Mouse (Mus musculus): Measurements from ENCODE around the gene Tuba3a.
A peak's percentile ranks its signal among the peaks of the same experiment; 100 is the strongest.
"Not testable (repeated sequence)": the region's sequence is repeated elsewhere in the genome, so short reads cannot be mapped to it uniquely, and the experiment has no call there.

Tuba3a gene

GRCm38 (mm10) chr6:125307091-125307490 lies 21.2 kb upstream of the Tuba3a start:
- DNase-seq (ENCODE audit: low read depth, low spot score): no peak

- no peak for DNase-seq (ENCODE audit: low read depth, low spot score)
These were observed 19.6 kb upstream of the Tuba3a start for GRCm38 (mm10) chr6:125305465-125305864.

DNA sequence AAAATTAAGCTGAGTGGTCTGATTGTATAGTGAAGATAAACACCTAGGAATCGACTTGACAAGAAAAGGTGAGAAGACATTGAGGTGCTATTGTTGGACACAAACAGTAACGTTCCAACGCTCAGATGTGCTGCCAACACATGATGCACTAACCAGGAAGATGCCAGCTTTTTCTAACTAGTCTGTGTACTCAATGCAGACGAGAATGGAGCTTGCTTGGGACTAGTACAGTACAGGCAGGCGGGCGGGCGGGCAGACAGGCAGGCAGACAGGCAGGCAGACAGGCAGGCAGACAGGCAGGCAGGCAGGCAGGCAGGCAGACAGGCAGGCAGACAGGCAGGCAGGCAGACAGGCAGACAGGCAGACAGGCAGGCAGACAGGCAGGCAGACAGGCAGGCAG lies 18.6 kb upstream of the Tuba3a start:
- DNase-seq (ENCODE audit: low read depth, low spot score): not testable (repeated sequence)

GRCm38 (mm10) chr6:125303242-125303641 lies 17.4 kb upstream of the Tuba3a start:
- no peak for DNase-seq (ENCODE audit: low read depth, low spot score)

DNA sequence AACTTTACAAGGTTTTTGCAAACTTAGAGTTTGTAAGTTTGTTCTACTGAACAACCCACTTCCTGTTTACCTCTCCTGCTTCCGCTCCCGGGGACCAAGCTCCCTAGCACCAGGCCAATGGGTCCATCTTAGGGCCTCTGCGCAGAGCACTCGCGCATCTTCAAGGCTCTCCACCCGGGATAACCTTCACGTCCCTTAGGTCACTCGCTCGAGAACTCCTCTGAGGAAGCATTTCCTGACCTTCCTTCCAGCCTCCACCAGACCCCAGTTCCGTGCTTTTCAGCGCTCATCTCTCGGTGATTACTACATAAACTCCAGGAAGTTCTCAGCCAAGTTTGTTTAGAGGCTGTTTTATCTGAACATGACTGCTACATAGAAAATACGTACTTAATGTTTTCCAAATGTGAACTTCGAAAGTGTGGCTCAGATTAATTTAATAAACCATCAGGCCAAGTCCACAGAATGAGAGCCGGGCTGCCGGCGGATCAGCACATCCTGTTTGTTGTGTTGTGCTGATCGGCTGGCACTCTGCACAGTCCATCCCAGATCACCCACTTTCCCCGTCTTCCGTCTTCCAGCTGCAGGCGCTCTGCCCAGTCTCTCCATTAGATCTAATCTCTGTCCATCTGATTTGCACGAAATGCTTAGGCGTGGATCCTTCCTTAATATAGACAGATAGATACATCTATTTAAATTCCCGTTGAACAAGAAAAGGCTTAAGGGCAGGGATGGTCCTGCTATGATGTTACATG lies 16.6 kb upstream of the Tuba3a start:
- DNase-seq (ENCODE audit: low read depth, low spot score): no peak

DNA sequence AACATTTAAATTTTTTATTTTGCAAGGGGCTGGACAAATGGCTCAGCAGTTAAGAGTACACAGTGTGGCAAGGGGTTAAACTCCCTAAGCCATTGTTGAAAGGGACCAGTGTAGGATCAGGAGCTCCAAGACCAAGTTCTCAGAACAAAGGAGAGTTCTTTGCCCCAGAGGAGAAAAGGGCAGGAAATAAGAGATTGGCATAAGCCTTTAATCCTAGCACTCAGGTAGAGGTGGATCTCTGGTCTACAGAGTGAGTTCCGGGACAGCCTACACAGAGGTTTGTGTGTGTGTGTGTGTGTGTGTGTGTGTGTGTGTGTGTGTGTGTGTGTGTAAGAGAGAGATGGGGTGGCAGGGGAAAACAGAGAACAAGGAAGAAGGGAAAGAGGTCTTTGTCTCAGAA lies 15.1 kb upstream of the Tuba3a start:
- DNase-seq (ENCODE audit: low read depth, low spot score): no peak

DNA sequence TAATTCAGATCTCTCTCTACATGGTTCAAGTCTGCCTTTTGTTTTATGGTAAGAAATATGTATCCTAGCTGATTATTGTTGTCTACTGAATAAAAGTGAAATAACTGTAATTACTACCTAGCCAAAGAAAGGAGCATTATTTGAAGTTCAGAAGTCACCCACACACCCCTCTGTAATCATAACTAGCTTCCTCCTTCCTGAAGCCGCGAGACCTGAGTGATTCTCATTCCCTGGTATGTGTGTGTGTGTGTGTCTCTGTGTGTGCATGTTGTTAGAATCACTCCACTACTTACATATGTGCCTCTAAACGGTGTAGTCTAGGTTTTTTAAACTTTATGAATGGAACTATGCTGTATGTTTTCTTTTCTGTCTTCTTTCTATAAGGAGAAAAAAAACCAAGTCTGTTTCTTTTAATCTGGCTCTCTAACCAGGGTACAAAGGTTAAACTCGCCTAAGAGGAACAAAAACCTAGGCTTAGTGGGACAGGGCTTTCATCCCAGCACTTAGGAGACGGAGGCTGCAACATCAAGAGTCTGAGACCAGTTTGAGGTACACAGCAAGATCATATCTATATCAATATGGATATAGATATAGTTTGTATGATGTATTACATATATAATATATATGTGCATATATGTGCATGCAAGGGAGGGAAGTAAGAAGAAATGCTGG lies 11.4 kb upstream of the Tuba3a start:
- DNase-seq (ENCODE audit: low read depth, low spot score): no peak

GRCm38 (mm10) chr6:125294049-125294448 lies 8.2 kb upstream of the Tuba3a start:
- DNase-seq (ENCODE audit: low read depth, low spot score): no peak

- DNase-seq (ENCODE audit: low read depth, low spot score): no peak
These were observed 6.4 kb upstream of the Tuba3a start for GRCm38 (mm10) chr6:125292256-125292655.

- no peak for DNase-seq (ENCODE audit: low read depth, low spot score)
These were observed 5.5 kb upstream of the Tuba3a start for GRCm38 (mm10) chr6:125291329-125291728.

- no peak for DNase-seq (ENCODE audit: low read depth, low spot score)
These were observed 2.9 kb upstream of the Tuba3a start for GRCm38 (mm10) chr6:125288730-125289129.

DNA sequence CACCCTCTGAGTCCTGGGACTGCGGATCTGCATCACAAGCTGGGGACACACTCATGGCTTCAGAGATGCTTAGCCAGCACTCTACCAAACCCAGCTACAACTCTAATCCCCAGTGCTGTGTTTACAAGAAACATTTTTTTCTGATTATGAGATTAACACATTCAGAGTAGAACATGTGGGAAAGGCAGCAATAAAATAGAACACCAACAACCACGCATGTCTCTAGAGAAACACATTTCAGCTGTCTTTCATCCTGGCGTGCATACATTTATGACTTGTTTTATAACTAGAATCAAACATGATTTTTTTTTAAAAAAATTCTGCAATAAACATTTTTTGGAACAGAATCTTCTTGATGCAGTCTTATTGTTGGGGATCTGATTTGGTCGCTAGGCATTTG lies 1.1 kb upstream of the Tuba3a start:
- no peak for DNase-seq (ENCODE audit: low read depth, low spot score)

- no peak for DNase-seq (ENCODE audit: low read depth, low spot score)
These were observed 1.1 kb downstream of the Tuba3a start for GRCm38 (mm10) chr6:125284751-125285150.

GRCm38 (mm10) chr6:125284250-125284649 lies 1.6 kb downstream of the Tuba3a start:
- no peak for DNase-seq (ENCODE audit: low read depth, low spot score)

DNA sequence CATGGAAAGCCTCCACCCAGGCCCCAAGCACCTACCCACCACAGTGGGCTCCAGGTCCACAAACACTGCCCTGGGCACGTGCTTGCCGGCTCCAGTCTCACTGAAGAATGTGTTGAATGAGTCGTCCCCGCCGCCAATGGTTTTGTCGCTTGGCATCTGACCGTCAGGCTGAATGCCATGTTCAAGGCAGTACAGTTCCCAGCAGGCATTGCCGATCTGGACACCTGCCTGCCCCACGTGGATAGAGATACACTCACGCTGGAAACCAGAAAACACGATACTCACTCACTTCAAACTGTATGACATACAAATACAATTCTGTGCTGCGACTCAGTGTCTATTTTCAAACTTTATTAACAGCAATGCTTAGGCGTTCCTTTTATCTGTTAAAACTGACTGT lies 3.1 kb downstream of the Tuba3a start:
- DNase-seq (ENCODE audit: low read depth, low spot score): not testable (repeated sequence)

DNA sequence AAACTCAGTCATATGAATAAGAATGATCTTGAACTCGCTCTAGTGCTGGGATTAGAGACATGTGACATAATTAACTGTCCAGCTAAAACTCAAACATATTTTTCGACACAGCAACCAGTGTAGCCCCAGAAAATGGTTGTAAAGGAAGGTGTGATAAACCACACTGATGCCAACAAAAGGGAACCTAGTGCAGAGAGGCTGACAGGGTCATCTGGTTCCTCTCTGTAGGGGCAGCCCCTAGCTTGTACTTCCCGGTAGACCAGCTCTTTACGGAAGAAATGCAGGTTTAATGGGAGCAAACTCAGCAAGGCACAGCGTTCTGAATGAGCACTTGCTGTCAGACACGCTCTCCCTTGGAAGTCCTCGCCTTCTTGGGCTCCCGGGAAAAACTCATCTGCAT lies 6.1 kb downstream of the Tuba3a start:
- no peak for DNase-seq (ENCODE audit: low read depth, low spot score)

GRCm38 (mm10) chr6:125274841-125275563 lies 10.8 kb downstream of the Tuba3a start:
- no peak for DNase-seq (ENCODE audit: low read depth, low spot score)

GRCm38 (mm10) chr6:125272228-125272785 lies 13.5 kb downstream of the Tuba3a start:
- no peak for DNase-seq (ENCODE audit: low read depth, low spot score)

DNA sequence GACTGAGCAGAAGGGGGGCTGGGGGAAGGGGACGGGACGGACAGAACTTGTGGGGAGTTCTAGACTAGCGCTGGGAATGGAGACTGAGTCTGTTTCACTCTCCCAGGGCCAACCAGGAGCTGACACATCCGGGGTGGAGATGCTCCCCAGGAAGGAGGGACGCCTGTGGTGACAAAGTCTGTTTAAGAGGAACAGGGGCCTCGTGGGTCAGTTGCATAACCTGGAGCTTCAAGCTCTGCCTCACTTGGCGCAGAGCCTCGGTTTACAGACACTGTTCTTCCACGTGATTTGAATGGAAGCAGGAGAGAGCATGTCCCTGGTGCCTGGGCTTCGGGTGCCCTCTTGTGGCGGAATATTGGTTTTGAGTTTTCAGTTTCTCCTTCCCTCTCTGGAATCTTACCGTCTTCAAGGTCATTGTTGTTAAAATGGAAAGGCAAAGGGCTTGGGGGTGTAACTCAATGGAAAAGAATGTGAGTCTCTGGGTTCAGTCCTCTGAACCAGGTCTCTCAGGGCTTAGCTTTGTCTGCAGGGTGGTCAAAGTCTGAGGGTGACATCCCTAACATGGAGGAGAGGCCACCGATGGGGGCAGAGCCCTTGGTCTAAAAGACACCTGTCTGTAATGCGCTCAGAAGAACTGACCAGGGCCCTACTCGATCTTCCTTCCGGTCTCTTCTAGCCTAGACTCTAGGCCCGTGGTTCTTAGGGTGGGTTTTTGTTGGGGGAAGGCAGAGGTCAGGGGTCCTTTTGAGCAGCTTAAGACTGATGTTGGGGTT lies 14.2 kb downstream of the Tuba3a start:
- DNase-seq (ENCODE audit: low read depth, low spot score): peak; percentile 33

GRCm38 (mm10) chr6:125268799-125269198 lies 17.0 kb downstream of the Tuba3a start:
- no peak for DNase-seq (ENCODE audit: low read depth, low spot score)

- DNase-seq (ENCODE audit: low read depth, low spot score): no peak
These were observed 18.4 kb downstream of the Tuba3a start for GRCm38 (mm10) chr6:125267469-125267868.
